Mouse (Mus musculus) urinary bladder, postnatal 0 days (tissue): Measurements from ENCODE around the gene Tnfrsf25. TPM values are rescaled to one million over a fixed set of nuclear protein-coding genes. Genes with fewer than 3 reads are reported as not detected.

Source experiments
- polyA plus RNA-seq: library from polyadenylated mRNA; unstranded; fragments of >200 nt; fragmentation: Nextera tagmentation; extraction: Ambion mirVana; gene quantifications from 2 replicates; pipeline ENCODE4 v1.2.1, GENCODE M21; 2015

The Tnfrsf25 gene
- polyA plus RNA-seq = 0.16 and 0.41 TPM in 2 replicates

GRCm38 (mm10) chr4:152115921-152116612 lies at the start of gene Tnfrsf25:
Gene Tnfrsf25, plus strand, starts transcription at chr4:152115934.

GRCm38 (mm10) chr4:152072121-152072601 lies 43.6 kb upstream of the Tnfrsf25 start, which contains the start of gene Plekhg5:
Gene Plekhg5, plus strand, starts transcription at chr4:152072498.

GRCm38 (mm10) chr4:152151966-152152544 lies 36.3 kb downstream of the Tnfrsf25 start, which contains the start of gene Espn:
Gene Espn, minus strand, starts transcription at chr4:152152371.

GRCm38 (mm10) chr4:152158585-152159284 lies 43.0 kb downstream of the Tnfrsf25 start, which contains the start of gene Hes2:
Gene Hes2, plus strand, starts transcription at chr4:152158867.

Other genes with a start within 250 kb of the Tnfrsf25 start
- 27.4 and 30.3 TPM in 2 replicates for gene Dnajc11, start 182.2 kb upstream of the Tnfrsf25 start, polyA plus RNA-seq
- 23.2 and 34.7 TPM in 2 replicates for gene Thap3, start 126.9 kb upstream of the Tnfrsf25 start, polyA plus RNA-seq
- 18.1 and 18.7 TPM in 2 replicates for gene Phf13, start 119.7 kb upstream of the Tnfrsf25 start, polyA plus RNA-seq
- gene Klhl21, start 107.1 kb upstream of the Tnfrsf25 start, polyA plus RNA-seq = 24.9 and 27.0 TPM in 2 replicates
- gene Zbtb48, start 88.3 kb upstream of the Tnfrsf25 start, polyA plus RNA-seq = 6.2 and 6.4 TPM in 2 replicates
- gene Tas1r1, start 77.4 kb upstream of the Tnfrsf25 start, polyA plus RNA-seq = 0.08 TPM in 1 of 2 replicates, not detected in the other
- 14.1 and 14.7 TPM in 2 replicates for gene Nol9, start 76.6 kb upstream of the Tnfrsf25 start, polyA plus RNA-seq
- gene Plekhg5, start 43.4 kb upstream of the Tnfrsf25 start, polyA plus RNA-seq = 7.8 TPM in 2 replicates
- 0.65 and 0.78 TPM in 2 replicates for gene Espn, start 36.4 kb downstream of the Tnfrsf25 start, polyA plus RNA-seq
- gene Hes2, start 42.9 kb downstream of the Tnfrsf25 start, polyA plus RNA-seq = not detected in 2 replicates
- 26.4 and 29.8 TPM in 2 replicates for gene Acot7, start 62.2 kb downstream of the Tnfrsf25 start, polyA plus RNA-seq
- gene Gpr153, start 158.3 kb downstream of the Tnfrsf25 start, polyA plus RNA-seq = 15.2 and 17.2 TPM in 2 replicates
- gene Hes3, start 175.7 kb downstream of the Tnfrsf25 start, polyA plus RNA-seq = not detected in 2 replicates
- gene Icmt, start 181.3 kb downstream of the Tnfrsf25 start, polyA plus RNA-seq = 13.8 and 14.9 TPM in 2 replicates
- 4.2 and 5.9 TPM in 2 replicates for gene Rnf207, start 203.1 kb downstream of the Tnfrsf25 start, polyA plus RNA-seq
- gene Rpl22, start 209.8 kb downstream of the Tnfrsf25 start, polyA plus RNA-seq = 337 and 396 TPM in 2 replicates
- gene Chd5, start 222.7 kb downstream of the Tnfrsf25 start, polyA plus RNA-seq = 0.01 and 0.22 TPM in 2 replicates